Mouse (Mus musculus) brain, embryonic 14.5 days (tissue): ENCODE results near the gene Timp2. TPM values are rescaled to one million over a fixed set of nuclear protein-coding genes. Genes with fewer than 3 reads are reported as not detected.

Source experiments
- DNase-seq: peaks from one replicate; pipeline ENCODE4 v3.0.0-alpha.2; 2011; ENCODE audit warnings: low read depth
- CTCF ChIP-seq: fragments of 200-500 bp; IDR thresholded peaks from 2 replicates; pipeline ENCODE4 v1.5.1; 2012; ENCODE audit warnings: inconsistent platforms, mild to moderate bottlenecking, moderate library complexity, borderline replicate concordance; ENCODE audit not compliant: insufficient read depth, insufficient read length; ENCODE audit errors: extremely low read depth
- POLR2A ChIP-seq: fragments of 200-500 bp; IDR thresholded peaks from 2 replicates; pipeline ENCODE4 v1.6.1; 2012; ENCODE audit warnings: mild to moderate bottlenecking, inconsistent platforms, borderline replicate concordance; ENCODE audit not compliant: poor library complexity, insufficient read depth, insufficient read length, severe bottlenecking; ENCODE audit errors: extremely low read depth
- polyA plus RNA-seq: library from polyadenylated mRNA; depleted of rRNA; stranded (reverse); fragments of >200 nt; gene quantifications from 2 replicates; pipeline ENCODE4 v1.2.3, GENCODE M21; 2012

The Timp2 gene
- polyA plus RNA-seq, 1 experiment, result 95.4 TPM

GRCm38 (mm10) chr11:118298810-118299209, 56.7 kb downstream of the Timp2 start:
- DNase-seq, result no peak
- no peak for TF ChIP-seq CTCF
- TF ChIP-seq POLR2A, result no peak

GRCm38 (mm10) chr11:118297967-118298366, 57.6 kb downstream of the Timp2 start:
- DNase-seq, result no peak
- no peak for TF ChIP-seq CTCF
- no peak for TF ChIP-seq POLR2A

GRCm38 (mm10) chr11:118295026-118295425, 60.5 kb downstream of the Timp2 start:
- TF ChIP-seq CTCF (no peak), POLR2A (no peak)
- peak; percentile 57 for DNase-seq

GRCm38 (mm10) chr11:118292671-118293070, 62.9 kb downstream of the Timp2 start:
- no peak for TF ChIP-seq POLR2A
- no peak for TF ChIP-seq CTCF
- peak; percentile 25 for DNase-seq

GRCm38 (mm10) chr11:118289999-118290889, 65.3 kb downstream of the Timp2 start, which contains the start of gene Usp36:
Gene Usp36 (minus strand): TSS chr11:118290244.
- TF ChIP-seq CTCF, result no peak
- peak; percentile 82; the same call in 1 of the 2 replicates for TF ChIP-seq POLR2A
- peak; percentile 100 for DNase-seq

- no peak for TF ChIP-seq CTCF
- TF ChIP-seq POLR2A, result no peak
- DNase-seq, result no peak
Observed at GRCm38 (mm10) chr11:118289562-118289961, 66.0 kb downstream of the Timp2 start.

- DNase-seq, result no peak
- TF ChIP-seq POLR2A (no peak), CTCF (no peak)
Observed at GRCm38 (mm10) chr11:118289037-118289511, 66.5 kb downstream of the Timp2 start.

GRCm38 (mm10) chr11:118287573-118287972, 68.0 kb downstream of the Timp2 start:
- DNase-seq, result no peak
- TF ChIP-seq CTCF, result no peak
- no peak for TF ChIP-seq POLR2A

GRCm38 (mm10) chr11:118286434-118286833, 69.1 kb downstream of the Timp2 start:
- no peak for TF ChIP-seq CTCF
- no peak for TF ChIP-seq POLR2A
- DNase-seq, result no peak

- no peak for TF ChIP-seq POLR2A
- TF ChIP-seq CTCF, result no peak
- DNase-seq, result no peak
Observed at GRCm38 (mm10) chr11:118285791-118286190, 69.7 kb downstream of the Timp2 start.

- TF ChIP-seq POLR2A (no peak), CTCF (no peak)
- DNase-seq, result no peak
Observed at GRCm38 (mm10) chr11:118280218-118280617, 75.3 kb downstream of the Timp2 start.
